Mouse (Mus musculus): ENCODE data around the gene Tmtc2.

The Tmtc2 gene

DNA sequence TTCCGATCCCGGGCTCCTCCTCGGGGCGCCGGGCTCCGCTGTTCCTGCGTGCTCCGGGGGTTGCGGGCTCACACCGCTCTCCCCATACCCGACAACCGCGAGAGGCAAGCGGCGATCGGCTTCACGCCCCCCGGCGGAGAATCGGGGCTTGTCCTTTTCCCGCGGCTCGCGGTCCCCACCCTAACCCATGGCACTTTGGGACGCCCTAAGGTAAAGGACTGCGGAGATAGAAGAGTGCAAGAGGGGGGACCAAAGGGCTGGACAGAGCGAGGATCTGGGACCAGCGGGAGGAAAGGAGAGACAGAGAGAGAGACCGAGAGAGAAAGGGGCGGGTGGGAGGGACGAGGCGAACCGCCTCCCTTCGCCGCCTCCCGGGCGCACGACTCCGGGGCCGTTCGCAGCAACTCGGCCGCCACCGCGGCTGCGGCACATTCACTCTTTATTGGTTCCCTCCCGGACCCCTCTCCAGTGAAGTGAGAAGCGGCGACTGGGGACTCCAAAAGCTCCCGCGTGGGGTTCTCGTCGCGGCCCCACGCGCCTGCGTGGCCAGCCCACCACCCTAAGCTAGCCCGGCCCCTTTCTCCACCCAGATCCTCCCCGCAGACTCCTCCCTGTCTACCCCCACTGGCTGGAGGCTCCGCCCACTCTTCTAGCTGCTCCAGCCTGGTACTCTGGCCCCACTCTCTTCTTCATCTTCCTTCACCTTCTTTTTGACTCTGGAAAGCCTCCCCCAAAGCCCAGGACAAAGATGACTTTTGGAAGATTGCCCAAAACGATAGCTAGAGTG lies at the start of gene Tmtc2:
Gene Tmtc2 (minus strand): TSS at position 544 of the 787 bp plus-strand sequence.
- peak; percentile 85 for DNase-seq (ENCODE audit: low spot score)

DNA sequence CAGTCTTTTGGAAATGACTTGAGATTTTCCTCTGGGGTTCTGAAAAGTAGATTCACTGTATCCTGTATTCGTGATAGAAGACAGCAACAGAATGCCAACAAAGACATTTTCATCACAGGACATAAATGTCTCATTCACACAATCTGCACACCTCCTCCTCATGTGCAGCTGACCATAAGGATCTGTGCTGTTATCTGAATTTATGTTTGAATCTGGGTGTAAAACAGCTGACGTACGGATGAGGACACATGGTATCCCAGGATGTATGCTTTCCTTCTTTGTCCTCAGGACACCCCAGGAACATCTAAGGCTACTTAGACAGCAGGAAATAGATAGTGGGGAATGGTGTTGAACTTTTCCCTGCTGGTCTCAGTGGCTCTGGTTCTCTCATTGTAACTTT lies 37.9 kb upstream of the Tmtc2 start:
- no peak for DNase-seq (ENCODE audit: low spot score)

DNA sequence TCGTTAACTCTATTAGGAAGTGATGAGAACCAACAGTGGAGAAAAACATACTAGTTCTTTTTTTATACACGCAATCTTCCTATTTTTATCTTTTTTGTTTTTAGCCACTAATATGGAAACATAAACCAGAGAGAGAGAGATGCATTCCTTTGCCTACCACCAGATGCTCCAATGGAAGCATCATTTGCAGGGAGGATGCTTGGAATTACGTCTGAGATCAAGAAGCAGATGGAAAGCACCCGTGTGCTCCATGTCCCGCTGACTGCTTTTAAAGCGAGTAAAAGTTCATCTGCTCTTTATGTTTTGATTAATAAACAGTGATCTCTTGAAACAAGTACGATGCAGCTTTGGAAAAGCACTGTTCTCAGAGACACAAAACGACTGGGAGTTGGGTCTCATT lies 24.6 kb upstream of the Tmtc2 start:
- DNase-seq (ENCODE audit: low spot score): no peak

DNA sequence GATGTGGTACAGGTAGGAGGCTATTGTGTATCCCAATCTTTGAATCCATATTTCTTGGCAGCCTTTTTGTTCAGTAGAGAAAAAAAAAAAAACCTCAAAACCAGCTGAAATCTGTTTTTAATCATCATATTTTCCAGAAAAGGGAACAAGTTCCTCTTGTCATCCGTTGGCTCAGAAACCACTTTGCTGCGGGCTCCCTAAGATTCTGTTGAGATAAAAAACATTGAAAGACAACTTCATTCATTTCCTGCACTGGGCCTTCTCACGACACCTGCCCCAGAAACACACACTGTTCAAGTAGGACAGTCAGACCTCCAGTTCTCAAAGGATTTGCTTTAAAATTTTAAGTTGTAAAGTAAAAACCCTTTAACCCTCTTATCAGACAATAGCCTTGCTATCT lies 23.0 kb upstream of the Tmtc2 start:
- no peak for DNase-seq (ENCODE audit: low spot score)

DNA sequence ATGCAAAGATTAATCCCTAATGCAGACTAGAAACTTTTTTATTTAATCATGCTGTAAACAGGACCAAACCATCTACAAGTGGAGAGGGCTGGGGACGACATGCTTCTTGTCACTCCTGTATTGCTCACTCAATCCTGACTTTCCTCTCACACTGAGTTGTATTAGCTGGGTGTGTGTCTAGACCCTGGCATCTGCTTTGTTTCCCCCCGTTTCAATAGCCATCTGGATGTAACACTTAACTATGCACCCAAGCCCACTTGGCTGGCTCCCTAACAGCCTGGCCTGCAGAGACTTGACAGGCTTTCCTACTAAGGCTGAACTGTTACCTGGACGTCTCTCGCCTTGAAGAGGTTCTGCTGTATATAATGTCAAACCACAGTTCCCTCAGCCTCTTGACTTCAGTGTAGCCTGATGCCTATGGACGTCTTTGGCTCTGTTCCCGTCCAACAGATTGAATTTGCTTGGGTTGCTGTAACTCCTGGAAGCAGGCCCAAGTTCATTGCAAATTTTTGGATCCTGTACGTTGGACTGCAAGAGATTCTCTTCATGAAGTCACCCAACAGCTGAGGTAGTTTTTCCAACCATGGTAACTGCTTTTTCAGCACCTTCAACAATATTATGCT lies 21.3 kb upstream of the Tmtc2 start:
- DNase-seq (ENCODE audit: low spot score): no peak

DNA sequence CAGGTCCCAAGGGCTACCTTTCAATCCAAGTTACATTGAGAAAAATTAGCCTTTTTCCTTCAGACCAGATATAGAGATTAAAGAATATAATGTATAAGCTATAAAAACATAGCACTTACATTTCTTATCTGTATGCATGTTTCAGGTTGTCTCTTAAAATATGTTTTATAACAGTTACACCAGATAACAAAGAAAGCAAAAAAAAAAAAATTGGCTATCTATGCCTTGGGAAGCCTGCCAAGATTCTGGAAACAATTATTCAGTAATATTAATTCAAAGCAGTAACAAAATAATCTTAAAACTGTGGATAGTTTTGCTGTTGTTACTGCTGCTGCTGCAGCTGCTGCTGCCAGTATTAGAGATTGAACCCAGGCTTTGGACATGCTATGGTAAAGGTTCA lies 13.9 kb upstream of the Tmtc2 start:
- no peak for DNase-seq (ENCODE audit: low spot score)

DNA sequence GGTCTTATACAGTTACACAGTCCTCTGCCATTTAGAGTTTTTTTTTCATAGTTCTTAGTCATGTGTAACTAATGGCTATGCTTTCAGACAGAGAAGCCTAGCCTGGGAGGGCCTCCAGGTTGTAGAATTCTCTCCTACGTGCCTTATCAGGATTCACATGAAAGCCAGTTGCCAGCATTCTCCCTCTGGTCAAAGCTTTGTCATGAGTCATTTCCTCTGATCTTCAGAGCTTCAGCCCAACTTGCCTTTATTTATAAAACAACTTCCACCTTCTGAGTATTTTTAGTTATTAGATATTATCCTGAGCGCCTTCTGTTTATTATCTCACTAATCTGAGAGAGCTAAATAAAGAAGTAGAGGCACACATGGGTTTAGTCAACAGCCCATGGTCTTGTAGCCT lies 5.1 kb upstream of the Tmtc2 start:
- DNase-seq (ENCODE audit: low spot score): no peak

DNA sequence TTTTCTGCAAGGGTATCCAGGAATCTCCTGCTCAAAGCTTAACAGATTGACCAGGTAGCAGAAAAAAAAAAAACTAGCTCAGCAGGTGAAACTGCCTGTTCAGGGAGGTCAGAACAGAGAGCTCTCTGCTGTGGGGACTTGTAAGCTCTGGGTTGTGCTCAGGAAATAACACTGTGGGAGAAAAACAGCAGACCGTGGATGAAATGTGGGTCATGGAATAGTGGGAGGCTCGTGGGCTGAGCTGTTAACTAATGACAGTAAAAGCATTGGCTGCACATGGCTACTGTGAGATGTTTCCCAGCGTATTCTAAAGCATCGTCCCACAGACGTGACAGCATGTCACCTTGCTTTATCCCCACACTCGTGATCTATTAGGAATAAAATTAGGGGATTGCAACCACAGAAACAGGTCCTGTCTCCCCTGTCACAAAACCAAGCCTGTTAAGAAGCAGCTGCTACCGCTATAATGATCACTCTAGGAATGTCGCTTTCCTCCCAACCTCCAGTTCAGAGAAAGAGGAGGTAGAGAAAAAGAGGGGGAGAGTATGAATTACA lies 4.1 kb upstream of the Tmtc2 start:
- DNase-seq (ENCODE audit: low spot score): peak; percentile 6

DNA sequence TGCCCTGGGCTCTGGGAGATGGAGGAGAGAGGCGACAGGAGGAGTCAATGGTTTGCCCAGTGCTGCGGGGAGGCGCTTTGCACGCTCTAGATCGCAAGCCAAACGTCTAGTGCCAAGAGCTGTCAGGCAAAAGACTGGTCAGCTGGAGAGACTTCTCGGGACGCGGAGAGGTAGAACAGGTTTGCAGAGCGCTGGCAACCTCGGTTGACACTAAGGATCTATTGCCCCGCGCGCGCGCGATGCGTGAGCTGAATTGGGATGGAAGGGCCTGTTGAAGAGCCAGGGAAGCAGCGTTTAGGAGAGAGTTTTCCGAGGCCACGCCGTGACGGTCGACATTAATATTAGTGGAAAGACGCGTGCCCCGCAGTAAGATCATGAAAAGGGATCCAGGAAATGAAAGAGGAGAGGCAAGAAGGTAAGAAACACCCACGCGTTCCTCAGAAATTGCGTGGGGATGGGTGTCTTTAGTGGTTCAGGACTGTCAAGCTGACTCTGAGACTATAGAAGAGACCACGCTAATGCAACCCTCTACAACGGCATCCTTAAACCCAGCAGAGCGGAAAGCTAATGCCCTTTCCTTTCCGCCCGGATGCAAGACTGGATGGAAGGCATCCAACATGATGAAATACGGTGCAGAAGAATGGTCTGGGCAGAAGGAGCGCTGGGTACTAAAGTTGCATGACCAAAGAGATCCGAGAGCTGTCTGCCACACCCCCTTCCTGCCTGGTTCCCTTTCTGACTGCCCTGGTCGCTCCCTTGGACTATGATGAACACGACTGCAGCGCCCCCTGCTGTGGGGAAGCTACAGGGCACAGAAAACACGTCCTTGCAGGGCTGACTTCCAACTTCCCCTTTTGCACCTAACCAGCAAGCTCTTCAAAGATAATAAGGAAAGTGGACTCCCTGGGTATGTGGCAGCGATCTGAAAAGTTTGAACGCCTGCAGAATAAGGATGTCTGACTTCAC lies 727 bp upstream of the Tmtc2 start:
- peak; percentile 87 for DNase-seq (ENCODE audit: low spot score)

DNA sequence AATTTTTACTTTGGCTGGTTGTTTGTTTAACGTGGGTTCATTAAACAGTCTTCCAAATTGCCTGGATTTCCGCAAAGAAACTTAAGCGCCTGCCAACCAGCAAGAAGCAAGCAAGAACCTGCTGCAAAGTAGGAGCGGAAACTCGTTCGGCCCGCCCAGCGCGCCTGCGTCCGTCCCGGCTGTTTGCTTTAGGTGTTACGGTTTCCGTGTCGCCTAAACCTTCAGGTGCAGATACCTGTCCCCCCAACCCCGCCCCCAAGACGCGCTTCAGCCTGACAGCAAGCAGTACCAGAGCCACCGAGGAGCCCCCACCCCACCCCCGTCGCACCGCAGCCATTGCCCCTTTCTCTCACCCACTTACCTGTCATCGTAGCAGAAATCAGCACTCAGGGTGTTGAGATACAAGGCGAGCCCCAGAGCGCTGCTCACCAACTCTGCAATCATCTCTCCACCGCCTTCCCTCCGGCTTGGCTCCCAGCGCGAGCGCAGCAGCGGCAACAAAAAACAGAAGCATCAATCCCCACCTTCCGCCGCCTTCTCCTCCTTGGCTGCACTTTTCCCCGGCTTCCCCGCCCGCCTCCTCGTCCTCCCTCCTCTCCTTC lies 844 bp downstream of the Tmtc2 start:
- DNase-seq (ENCODE audit: low spot score): peak; percentile 36

DNA sequence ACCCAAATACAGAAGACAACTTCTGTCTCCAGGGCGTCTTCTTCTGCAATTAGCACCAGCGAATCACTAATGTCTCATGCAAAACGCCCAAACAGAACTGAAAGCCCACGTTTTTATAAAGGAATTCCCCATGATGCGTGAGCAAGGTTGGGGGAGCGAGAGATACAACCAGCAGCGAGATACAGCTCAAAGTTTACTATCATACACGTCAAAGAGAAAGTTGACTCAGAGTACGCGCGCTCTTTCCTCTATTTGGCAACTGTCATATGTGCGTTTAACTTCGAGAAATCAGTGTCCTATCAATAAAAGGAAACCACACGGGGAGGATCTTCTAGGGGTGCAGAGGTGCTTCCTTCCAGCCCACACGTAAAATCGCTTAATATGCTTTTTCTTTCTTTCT lies 1.4 kb downstream of the Tmtc2 start:
- DNase-seq (ENCODE audit: low spot score): no peak

DNA sequence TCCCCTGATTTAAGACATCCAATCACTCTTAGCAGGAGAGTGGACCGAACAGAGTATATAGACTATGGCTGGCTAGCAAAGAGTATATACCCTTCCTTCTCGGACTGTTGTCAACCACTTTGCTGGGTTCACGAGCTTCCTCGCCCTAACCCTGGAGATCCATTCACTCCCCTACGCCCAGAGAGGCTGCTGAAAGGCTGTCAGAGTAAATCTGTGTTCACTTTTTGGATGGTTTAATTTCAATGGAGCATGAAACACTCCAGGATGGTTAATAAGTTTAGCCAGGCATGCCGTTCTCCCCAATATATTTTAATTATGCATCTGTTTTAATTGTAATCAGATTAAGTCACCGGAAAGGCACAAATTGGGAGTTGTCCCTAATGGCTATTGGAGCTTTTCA lies 1.9 kb downstream of the Tmtc2 start:
- DNase-seq (ENCODE audit: low spot score): no peak

DNA sequence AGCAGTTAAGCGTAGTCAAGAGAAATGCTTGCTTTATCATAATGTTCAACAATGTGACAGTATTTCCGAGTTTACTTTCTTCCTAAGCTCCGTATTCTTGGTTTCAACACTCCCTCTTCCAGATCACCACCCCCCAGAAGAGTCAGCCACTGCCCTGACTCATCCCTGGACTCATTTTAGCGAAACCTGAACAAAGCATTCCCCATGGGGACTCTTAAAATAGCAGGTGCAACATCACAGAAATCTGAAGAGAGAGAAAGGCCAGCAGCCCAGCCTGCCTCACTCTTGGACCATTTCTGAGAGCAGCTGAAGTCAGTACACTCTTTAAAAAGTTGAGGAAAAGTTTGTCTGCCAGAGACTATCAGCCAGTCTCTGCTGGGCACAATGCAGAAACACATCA lies 2.4 kb downstream of the Tmtc2 start:
- DNase-seq (ENCODE audit: low spot score): no peak

DNA sequence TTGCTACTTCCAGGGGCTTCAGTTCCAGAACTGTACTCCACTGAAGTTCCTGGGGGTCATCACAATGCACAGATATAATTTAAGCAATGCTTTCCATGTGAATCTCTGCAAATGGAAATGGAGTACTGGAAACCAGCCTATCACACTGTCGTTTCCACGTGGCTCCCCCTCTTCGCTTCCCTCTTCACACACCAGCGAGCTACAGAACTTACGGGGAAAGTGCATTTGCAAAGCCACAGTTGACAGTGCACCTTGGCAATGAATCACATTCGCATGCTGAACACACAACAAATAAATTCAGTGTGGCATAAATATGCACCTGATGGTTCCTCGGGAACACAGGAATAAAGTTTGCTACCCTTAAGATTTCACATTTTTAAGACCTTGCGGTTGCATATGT lies 3.2 kb downstream of the Tmtc2 start:
- DNase-seq (ENCODE audit: low spot score): no peak

DNA sequence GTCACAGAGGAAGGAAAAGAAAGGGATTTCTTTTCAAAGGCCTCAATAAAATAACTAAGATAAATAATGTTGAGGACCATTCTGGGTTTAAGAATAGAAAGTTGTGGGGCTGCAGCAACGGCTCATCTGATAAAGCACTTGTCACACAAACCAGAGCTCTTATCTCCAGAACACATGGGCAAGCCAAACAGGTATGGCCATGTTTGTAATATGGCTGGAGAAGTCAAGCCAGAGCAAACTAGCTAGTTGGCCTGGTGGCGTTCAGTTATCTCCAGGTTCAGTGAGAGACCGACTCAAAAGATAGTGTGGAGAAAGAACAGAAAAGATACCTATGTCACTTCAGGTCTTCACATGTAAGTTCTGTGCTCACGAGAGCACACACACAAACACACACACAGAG lies 4.7 kb downstream of the Tmtc2 start:
- DNase-seq (ENCODE audit: low spot score): no peak

DNA sequence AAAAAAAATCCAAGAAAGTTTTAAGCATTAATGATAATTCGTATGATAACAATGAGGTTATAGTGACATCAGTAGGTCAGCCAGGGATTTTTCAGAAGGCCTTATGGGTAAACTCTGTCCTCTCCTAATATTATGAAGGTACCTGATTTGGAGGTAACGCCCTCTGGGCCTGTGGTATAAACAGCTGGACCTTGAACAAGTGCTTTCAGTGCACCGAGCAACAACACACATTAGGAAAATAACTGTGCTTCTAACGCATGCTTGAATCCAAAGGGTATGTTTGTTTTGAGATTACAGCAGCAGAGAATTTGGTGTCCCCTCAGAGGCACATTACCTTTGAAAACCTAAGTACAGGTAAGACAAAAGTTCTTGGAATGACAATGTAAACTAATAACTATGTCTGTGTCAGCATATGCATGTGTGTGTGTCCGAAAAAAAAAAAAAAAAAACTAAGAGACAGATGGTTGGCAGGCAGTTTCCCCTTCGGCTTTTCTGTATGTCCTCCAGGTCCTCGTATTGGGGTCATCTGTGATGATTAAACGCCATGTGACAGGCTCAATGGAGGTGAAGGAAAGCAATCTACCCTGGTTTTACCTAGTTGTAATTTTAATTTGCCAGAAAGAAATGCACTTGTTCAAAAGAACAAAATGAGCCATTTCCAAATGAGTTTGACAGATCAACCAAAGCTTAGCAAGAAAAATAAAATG lies 6.3 kb downstream of the Tmtc2 start:
- no peak for DNase-seq (ENCODE audit: low spot score)

DNA sequence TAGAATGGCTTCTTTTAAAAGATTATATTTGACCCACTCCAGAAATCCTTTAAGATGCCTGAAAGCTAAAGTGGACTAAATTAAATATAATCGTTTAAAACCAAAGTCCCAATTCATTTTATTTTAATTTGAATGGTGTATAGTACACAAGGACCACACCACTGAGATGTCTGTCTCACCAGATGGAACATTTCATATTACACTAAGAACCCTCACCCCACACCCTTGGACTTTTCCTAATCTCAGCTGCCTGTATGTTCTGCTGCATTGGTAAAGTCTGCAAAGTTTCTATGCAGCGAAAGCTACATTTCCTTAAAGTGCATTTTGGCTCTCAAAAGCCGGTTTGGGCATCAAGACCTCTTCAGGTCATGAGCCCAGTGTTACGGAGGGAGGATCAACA lies 12.7 kb downstream of the Tmtc2 start:
- no peak for DNase-seq (ENCODE audit: low spot score)

DNA sequence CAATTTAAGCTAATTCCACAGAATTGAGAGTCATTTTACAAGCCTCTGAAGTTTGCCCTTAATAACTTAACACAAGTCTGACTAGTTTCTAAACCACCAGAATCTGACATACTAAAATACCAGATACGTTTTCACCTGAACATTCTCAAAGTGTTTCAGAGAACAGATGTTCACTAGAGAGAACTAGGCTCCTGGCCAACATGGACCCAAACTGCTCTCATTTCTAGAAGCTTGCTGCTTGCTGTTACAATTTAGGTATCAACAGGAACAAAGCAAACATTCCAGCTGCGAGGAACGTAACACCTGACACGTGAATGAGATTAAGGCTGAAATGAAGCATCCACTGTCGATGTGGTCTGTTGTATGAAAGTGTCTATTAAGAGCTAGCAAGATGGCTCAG lies 16.7 kb downstream of the Tmtc2 start:
- no peak for DNase-seq (ENCODE audit: low spot score)

DNA sequence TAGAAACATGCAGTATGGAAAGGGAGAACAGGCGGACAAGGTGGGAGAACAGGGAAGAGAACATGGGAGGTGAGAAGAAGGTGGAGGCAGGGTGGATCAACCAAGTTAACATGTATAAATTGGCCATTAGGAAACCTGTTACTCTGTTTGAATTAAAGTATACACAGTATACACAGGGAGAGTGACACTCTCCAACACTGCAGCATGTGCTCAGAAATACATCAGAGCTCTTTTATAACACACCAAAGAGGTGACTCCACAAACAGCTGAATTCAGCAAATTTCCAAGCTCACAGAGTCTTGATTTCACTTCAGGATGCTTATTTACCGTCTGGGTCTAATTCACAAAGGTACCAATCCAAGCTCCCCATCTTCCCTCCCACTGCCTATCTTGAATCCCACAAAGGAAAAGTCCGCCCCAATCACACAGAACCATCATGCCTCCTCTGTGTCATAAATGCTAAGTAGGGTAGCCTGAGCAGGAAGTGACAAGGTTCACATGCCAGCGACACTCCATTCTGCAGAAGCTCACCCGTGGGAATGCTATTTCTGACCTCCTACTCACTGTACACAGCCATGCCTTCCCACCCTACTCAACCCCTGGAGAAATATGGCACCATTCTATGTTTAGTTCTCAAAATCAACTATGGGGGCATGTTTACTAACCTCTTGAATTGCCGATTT lies 17.2 kb downstream of the Tmtc2 start:
- no peak for DNase-seq (ENCODE audit: low spot score)

DNA sequence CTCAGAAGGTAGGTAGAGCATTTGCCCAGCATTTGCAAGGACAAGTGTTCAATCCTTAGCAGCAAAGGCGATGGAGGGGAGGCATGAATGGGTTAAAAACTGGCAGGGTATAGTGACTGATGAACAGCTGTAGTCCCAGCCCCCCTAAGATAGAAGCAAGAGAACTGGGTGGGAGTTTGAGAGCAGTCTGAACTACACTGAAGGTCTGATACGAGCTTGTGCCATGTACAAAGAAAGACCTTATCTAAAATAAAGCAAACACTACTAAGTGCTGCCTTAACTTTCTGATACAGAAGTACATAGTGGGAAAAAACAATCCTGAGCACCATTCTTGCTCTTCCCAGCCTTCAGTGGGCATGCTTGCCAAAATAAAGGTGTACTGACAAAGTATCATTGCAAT lies 20.1 kb downstream of the Tmtc2 start:
- no peak for DNase-seq (ENCODE audit: low spot score)

DNA sequence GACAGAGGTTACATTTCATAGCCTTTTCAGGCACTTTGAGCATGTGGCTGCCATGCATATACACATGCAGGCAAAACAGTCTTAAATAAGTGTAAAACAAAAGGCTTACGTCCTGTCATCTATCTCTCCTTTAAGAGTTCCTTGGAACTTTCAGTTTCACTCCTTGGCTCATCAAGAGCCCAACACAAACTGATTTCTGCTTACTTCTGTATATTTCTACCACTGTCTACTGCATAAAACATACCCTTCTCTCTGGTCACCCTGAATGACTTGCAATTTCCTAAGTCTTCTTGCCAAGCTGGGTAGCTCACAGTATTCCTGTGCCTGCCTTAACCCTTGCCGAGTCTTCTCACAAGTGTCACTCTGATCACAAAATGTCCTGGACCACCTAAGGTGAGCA lies 26.2 kb downstream of the Tmtc2 start:
- DNase-seq (ENCODE audit: low spot score): no peak
